9 mouse cellular contexts compared by ENCODE assay signal in genomic region chr19:4557796-4558569, GRCm38 (mm10). TPM values are rescaled to one million over a fixed set of nuclear protein-coding genes. Genes with fewer than 3 reads are reported as not detected.
A peak's percentile ranks its signal among the peaks of the same experiment; 100 is the strongest.
DNase-seq lines count a peak whose midpoint lies in the region; ATAC-seq and TF ChIP-seq lines count a peak whose summit lies in the region.
"Had no signal": no experiment of that assay in that cellular context is flagged by ENCODE, and none has a peak within 500 bp of the region (broad histone marks: within the 10 kb centered on the region; RNA-seq: fewer than 3 reads in every experiment).

No protein-coding gene starts in this region.

- no peak for TF ChIP-seq POLR2A in brain, embryonic 14.5 days (IDR thresholded peaks at IDR 0.05; ENCODE audit: borderline replicate concordance, extremely low read depth, insufficient read depth, insufficient read length, poor library complexity, severe bottlenecking)
- no peak for TF ChIP-seq POLR2A in liver, adult 2 months (IDR thresholded peaks at IDR 0.05; ENCODE audit: extremely low read depth, insufficient read depth, low read length)

- H3K36me3 ChIP-seq in heart, embryonic 11.5 days (ENCODE audit: control insufficient read depth, insufficient read depth, low read length) = no peaks in the 10 kb centered on the region
- H3K36me3 ChIP-seq in forebrain, embryonic 16.5 days (ENCODE audit: control insufficient read depth, insufficient read depth) = no peaks in the 10 kb centered on the region
- H3K36me3 ChIP-seq in kidney, embryonic 16.5 days (ENCODE audit: insufficient read depth, low read length) = no peaks in the 10 kb centered on the region
- H3K36me3 ChIP-seq in liver, adult 2 months (ENCODE audit: control insufficient read depth, insufficient read depth, low read length) = no peaks in the 10 kb centered on the region

- H3K4me3 ChIP-seq in heart, embryonic 11.5 days (ENCODE audit: low read depth, low read length) = no peak overlapping the region
- H3K4me3 ChIP-seq in forebrain, embryonic 16.5 days (replicated peaks; ENCODE audit: low read length) = no peak overlapping the region
- H3K4me3 ChIP-seq in kidney, embryonic 16.5 days (ENCODE audit: low read length) = no peak overlapping the region
- H3K4me3 ChIP-seq in liver, adult 2 months (ENCODE audit: insufficient read depth, low read depth, low read length) = no peak overlapping the region
- H3K4me3 ChIP-seq: megakaryocyte, embryonic 14.5 days had no signal

- no peak for DNase-seq in heart, postnatal 36 days
- peak; percentile 85 for DNase-seq in brain, embryonic 14.5 days (ENCODE audit: low read depth)
- DNase-seq in liver, adult 2 months (ENCODE audit: extremely low read depth, low read depth, low spot score) = peak; percentile 97
- peak; percentile 71 to 87 for DNase-seq in spleen, postnatal 4 days (ENCODE audit: low spot score in 2 of 2)
- DNase-seq in urinary bladder, postnatal 10 days (ENCODE audit: low spot score) = no peak

- no peaks in the 10 kb centered on the region for H3K9me3 ChIP-seq in heart, embryonic 11.5 days (replicated peaks; ENCODE audit: control insufficient read depth, low read length)
- no peaks in the 10 kb centered on the region for H3K9me3 ChIP-seq in forebrain, embryonic 16.5 days (ENCODE audit: control insufficient read depth, low read length)
- H3K9me3 ChIP-seq in kidney, embryonic 16.5 days (ENCODE audit: low read length) = no peaks in the 10 kb centered on the region
- H3K9me3 ChIP-seq: megakaryocyte, embryonic 14.5 days had no signal

- intact Hi-C loops in heart, postnatal 36 days (cut with DNase I) = no loop called here

- peaks cover 31% of the 10 kb centered on the region; the same call in 1 of the 2 replicates for H3K79me2 ChIP-seq in liver, adult 2 months (ENCODE audit: control insufficient read depth, insufficient read depth, low read length)

- H3K9ac ChIP-seq in heart, embryonic 11.5 days (ENCODE audit: low read depth, low read length) = peak overlapping the region; percentile 55; the same call in 1 of the 2 replicates
- H3K9ac ChIP-seq in forebrain, embryonic 16.5 days (replicated peaks; ENCODE audit: low read depth, low read length) = no peak overlapping the region
- no peak overlapping the region for H3K9ac ChIP-seq in kidney, embryonic 16.5 days (replicated peaks; ENCODE audit: low read length)
- H3K9ac ChIP-seq in liver, adult 2 months (ENCODE audit: low read depth, low read length) = peak overlapping the region; percentile 70

- 62% methylated on average over 8 of the region's 8 CpGs for WGBS in heart, embryonic 11.5 days (ENCODE audit: insufficient replicate concordance)
- 37% methylated on average over 8 of the region's 8 CpGs for WGBS in forebrain, embryonic 16.5 days
- WGBS in kidney, embryonic 16.5 days = 75% methylated on average over 8 of the region's 8 CpGs
- 17% methylated on average over 8 of the region's 8 CpGs for WGBS in liver, adult 2 months

- H3K4me1 ChIP-seq in heart, embryonic 11.5 days (ENCODE audit: control insufficient read depth, insufficient read depth, low read length) = peaks cover 19% of the 10 kb centered on the region
- H3K4me1 ChIP-seq in forebrain, embryonic 16.5 days (replicated peaks; ENCODE audit: control insufficient read depth, insufficient read depth, low read length) = peaks cover 11% of the 10 kb centered on the region; the same call in 1 of the 2 replicates
- no peaks in the 10 kb centered on the region for H3K4me1 ChIP-seq in kidney, embryonic 16.5 days (ENCODE audit: insufficient read depth, low read length)
- H3K4me1 ChIP-seq in liver, adult 2 months (ENCODE audit: control insufficient read depth, insufficient read depth, low read length) = peaks cover 43% of the 10 kb centered on the region

- TF ChIP-seq CTCF in brain, embryonic 14.5 days (IDR thresholded peaks at IDR 0.05; ENCODE audit: borderline replicate concordance, extremely low read depth, insufficient read depth, insufficient read length) = no peak
- TF ChIP-seq CTCF in liver, adult 2 months (IDR thresholded peaks at IDR 0.05; ENCODE audit: low read depth, low read length) = no peak

- peak overlapping the region; percentile 25 for H3K4me2 ChIP-seq in heart, embryonic 11.5 days
- H3K4me2 ChIP-seq in forebrain, embryonic 16.5 days (ENCODE audit: low read length) = no peak overlapping the region
- H3K4me2 ChIP-seq in kidney, embryonic 16.5 days (replicated peaks; ENCODE audit: low read depth, low read length) = no peak overlapping the region

- H3K27ac ChIP-seq in heart, embryonic 11.5 days (ENCODE audit: low read depth, low read length) = peak overlapping the region; percentile 88
- no peak overlapping the region for H3K27ac ChIP-seq in forebrain, embryonic 16.5 days (ENCODE audit: low read length)
- peak overlapping the region; percentile 63 for H3K27ac ChIP-seq in kidney, embryonic 16.5 days (ENCODE audit: low read length)
- peak overlapping the region; percentile 99 for H3K27ac ChIP-seq in liver, adult 2 months (replicated peaks; ENCODE audit: insufficient read depth, low read depth, low read length)

- H3K27me3 ChIP-seq in heart, embryonic 11.5 days (ENCODE audit: control insufficient read depth, insufficient read depth, low read length) = no peaks in the 10 kb centered on the region
- H3K27me3 ChIP-seq in forebrain, embryonic 16.5 days (replicated peaks; ENCODE audit: control insufficient read depth, insufficient read depth, low read length) = no peaks in the 10 kb centered on the region
- H3K27me3 ChIP-seq in kidney, embryonic 16.5 days (ENCODE audit: insufficient read depth, low read length) = no peaks in the 10 kb centered on the region
- no peaks in the 10 kb centered on the region for H3K27me3 ChIP-seq in liver, adult 2 months (ENCODE audit: control insufficient read depth, insufficient read depth, low read length)

- ATAC-seq in heart, embryonic 11.5 days (replicated peaks; ENCODE audit: insufficient number of reproducible peaks, low FRiP score, low TSS enrichment) = peak; percentile 77
- ATAC-seq in forebrain, embryonic 16.5 days = peak; percentile 82
- ATAC-seq in kidney, embryonic 16.5 days (ENCODE audit: low FRiP score, low TSS enrichment) = peak; percentile 42; the same call in 1 of the 2 replicates

RNA-seq across cellular contexts. Expression of gene Pcx, which starts 47.7 kb away (rescaled TPM):
- 12.8 and 13.9 TPM in 2 replicates for polyA plus RNA-seq in heart, embryonic 11.5 days (2014; fragmentation: Nextera tagmentation; extraction: Ambion mirVana)
- 10 to 100 TPM; 36.9 to 43.8 TPM for total RNA-seq in heart, postnatal 36 days (2021)
- 12.4 and 19.4 TPM in 2 replicates for polyA plus RNA-seq in brain, embryonic 14.5 days (2012; rRNA removed)
- 30.6 and 33.3 TPM in 2 replicates for polyA plus RNA-seq in forebrain, embryonic 16.5 days (2015; fragmentation: Nextera tagmentation; extraction: Ambion mirVana)
- 56.3 and 70.9 TPM in 2 replicates for polyA plus RNA-seq in kidney, embryonic 16.5 days (2015; fragmentation: Nextera tagmentation; extraction: Ambion mirVana)
- total RNA-seq in liver, adult 2 months (2014; rRNA removed) = 266 and 269 TPM in 2 replicates
- polyA plus RNA-seq in liver, adult 2 months (2012; rRNA removed) = 237 and 274 TPM in 2 replicates

RNA-seq across cellular contexts. Expression of gene Lrfn4, which starts 57.5 kb away (rescaled TPM):
- polyA plus RNA-seq in heart, embryonic 11.5 days (2014; fragmentation: Nextera tagmentation; extraction: Ambion mirVana) = 4.7 TPM in 2 replicates
- total RNA-seq in heart, postnatal 36 days (2021) = 1 to 10 TPM; 7.7 to 9.2 TPM
- 90.3 and 98.5 TPM in 2 replicates for polyA plus RNA-seq in brain, embryonic 14.5 days (2012; rRNA removed)
- polyA plus RNA-seq in forebrain, embryonic 16.5 days (2015; fragmentation: Nextera tagmentation; extraction: Ambion mirVana) = 8.9 and 9.2 TPM in 2 replicates
- 4.5 and 6.0 TPM in 2 replicates for polyA plus RNA-seq in kidney, embryonic 16.5 days (2015; fragmentation: Nextera tagmentation; extraction: Ambion mirVana)
- 0.13 and 0.18 TPM in 2 replicates for total RNA-seq in liver, adult 2 months (2014; rRNA removed)
- 0.27 and 0.35 TPM in 2 replicates for polyA plus RNA-seq in liver, adult 2 months (2012; rRNA removed)

RNA-seq across cellular contexts. Expression of gene 2010003K11Rik, which starts 59.6 kb away (rescaled TPM):
- not detected in 2 replicates for polyA plus RNA-seq in heart, embryonic 11.5 days (2014; fragmentation: Nextera tagmentation; extraction: Ambion mirVana)
- total RNA-seq in heart, postnatal 36 days (2021) = under 1 TPM in 1 of 2 experiments, not detected in 1; 0.25 TPM
- polyA plus RNA-seq in brain, embryonic 14.5 days (2012; rRNA removed) = 0.08 TPM in 1 of 2 replicates, not detected in the other
- not detected in 2 replicates for polyA plus RNA-seq in forebrain, embryonic 16.5 days (2015; fragmentation: Nextera tagmentation; extraction: Ambion mirVana)
- polyA plus RNA-seq in kidney, embryonic 16.5 days (2015; fragmentation: Nextera tagmentation; extraction: Ambion mirVana) = 0.22 TPM in 1 of 2 replicates, not detected in the other
- total RNA-seq in liver, adult 2 months (2014; rRNA removed) = 6.3 and 6.6 TPM in 2 replicates
- polyA plus RNA-seq in liver, adult 2 months (2012; rRNA removed) = 5.4 and 7.5 TPM in 2 replicates

Comparison
In these comparisons a context has a peak if more than half of its experiments do, and no peak if none do; other contexts are left out.
1. H3K9ac ChIP-seq: peak in heart, embryonic 11.5 days (single experiment) and liver, adult 2 months (single experiment); none in forebrain, embryonic 16.5 days (single experiment) and kidney, embryonic 16.5 days (single experiment).
2. DNase-seq: peak in brain, embryonic 14.5 days (single experiment), liver, adult 2 months (single experiment) and spleen, postnatal 4 days (2 of 2); none in heart, postnatal 36 days (0 of 2) and urinary bladder, postnatal 10 days (single experiment).
3. Peak in every context shown above with its lines, with median percentiles within 50 percentile points of each other: ATAC-seq.